Mouse (Mus musculus) heart, embryonic 10.5 days (tissue): ENCODE data around the gene Antxr2. TPM values are rescaled to one million over a fixed set of nuclear protein-coding genes. Genes with fewer than 3 reads are reported as not detected.

Experiments
- DNase-seq: peaks from one replicate; pipeline ENCODE4 v3.0.0-alpha.2; 2017; ENCODE audit warnings: low spot score
- H3K27ac ChIP-seq: fragments of 300-500 bp; sonication (generic); 2 replicates; pipeline ENCODE4 v1.5.1; 2016; ENCODE audit warnings: mild to moderate bottlenecking
- H3K27me3 ChIP-seq: fragments of 300-500 bp; sonication (generic); 2 replicates; pipeline ENCODE4 v1.6.1; 2016; ENCODE audit warnings: mild to moderate bottlenecking; ENCODE audit not compliant: poor library complexity, insufficient read depth, severe bottlenecking
- H3K36me3 ChIP-seq: fragments of 300-500 bp; sonication (generic); 2 replicates; pipeline ENCODE4 v1.6.1; 2016; ENCODE audit warnings: mild to moderate bottlenecking, moderate library complexity
- H3K4me1 ChIP-seq: fragments of 300-500 bp; sonication (generic); 2 replicates; pipeline ENCODE4 v1.6.1; 2016; ENCODE audit warnings: mild to moderate bottlenecking
- H3K4me3 ChIP-seq: fragments of 300-500 bp; sonication (generic); 2 replicates; pipeline ENCODE4 v1.5.1; 2016; ENCODE audit warnings: mild to moderate bottlenecking, moderate library complexity
- H3K9me3 ChIP-seq: fragments of 300-500 bp; sonication (generic); 2 replicates; pipeline ENCODE4 v1.6.1; 2016; ENCODE audit warnings: mild to moderate bottlenecking, moderate library complexity
- WGBS: fragments of 180-500 bp; shearing (Covaris S2); methylation state at CpG from one replicate; pipeline ENCODE4 v1.1.7; 2016; 5-methylcytosine and 5-hydroxymethylcytosine counted together
- polyA plus RNA-seq: library from polyadenylated mRNA; unstranded; fragments of >200 nt; fragmentation: Nextera tagmentation; extraction: Ambion mirVana; gene quantifications from 2 replicates; pipeline ENCODE4 v1.2.1, GENCODE M21; 2016

The Antxr2 gene
- polyA plus RNA-seq, 1 experiment from 2014 or later, result 27.4 TPM

- no peak overlapping the region for H3K27ac ChIP-seq
- H3K4me3 ChIP-seq, result no peak overlapping the region
- no peaks in the 10 kb centered on the region for H3K4me1 ChIP-seq
- no peak for DNase-seq
- no peaks in the 10 kb centered on the region for H3K27me3 ChIP-seq
- H3K36me3 ChIP-seq, result peaks cover 18% of the 10 kb centered on the region
- 81% methylated on average over 1 of the region's 1 CpGs for WGBS
- H3K9me3 ChIP-seq, result no peaks in the 10 kb centered on the region
Measured at GRCm38 (mm10) chr5:97973293-97973692, 57.5 kb downstream of the Antxr2 start.

- Histone ChIP-seq H3K36me3 (peaks cover 14% of the 10 kb centered on the region), H3K9me3 (no peaks in the 10 kb centered on the region), H3K4me3 (no peak overlapping the region), H3K4me1 (no peaks in the 10 kb centered on the region), H3K27ac (no peak overlapping the region), H3K27me3 (no peaks in the 10 kb centered on the region)
- DNase-seq, result no peak
- WGBS, result 94% methylated on average over 4 of the region's 4 CpGs
Measured at GRCm38 (mm10) chr5:97972029-97972428, 58.8 kb downstream of the Antxr2 start.

GRCm38 (mm10) chr5:97971236-97971635 lies 59.6 kb downstream of the Antxr2 start:
- H3K27me3 ChIP-seq, result no peaks in the 10 kb centered on the region
- H3K4me1 ChIP-seq, result no peaks in the 10 kb centered on the region
- no peaks in the 10 kb centered on the region for H3K9me3 ChIP-seq
- peaks cover 14% of the 10 kb centered on the region for H3K36me3 ChIP-seq
- no peak overlapping the region for H3K4me3 ChIP-seq
- WGBS, result 46% methylated on average over 3 of the region's 3 CpGs
- no peak overlapping the region for H3K27ac ChIP-seq
- DNase-seq, result no peak

- peaks cover 21% of the 10 kb centered on the region; the same call in 1 of the 2 replicates for H3K36me3 ChIP-seq
- DNase-seq, result no peak
- no peak overlapping the region for H3K4me3 ChIP-seq
- no peaks in the 10 kb centered on the region for H3K9me3 ChIP-seq
- no peak overlapping the region for H3K27ac ChIP-seq
- no peaks in the 10 kb centered on the region for H3K4me1 ChIP-seq
- 80% methylated on average over 5 of the region's 5 CpGs for WGBS
- no peaks in the 10 kb centered on the region for H3K27me3 ChIP-seq
Measured at GRCm38 (mm10) chr5:97967044-97967443, 63.8 kb downstream of the Antxr2 start.

- H3K9me3 ChIP-seq, result no peaks in the 10 kb centered on the region
- H3K36me3 ChIP-seq, result peaks cover 29% of the 10 kb centered on the region; the same call in 1 of the 2 replicates
- H3K4me3 ChIP-seq, result no peak overlapping the region
- H3K27ac ChIP-seq, result no peak overlapping the region
- no peak for DNase-seq
- no peaks in the 10 kb centered on the region for H3K27me3 ChIP-seq
- no peaks in the 10 kb centered on the region for H3K4me1 ChIP-seq
Measured at GRCm38 (mm10) chr5:97966101-97966500, 64.7 kb downstream of the Antxr2 start.

- WGBS, result 78% methylated on average over 2 of the region's 2 CpGs
- no peak for DNase-seq
- Histone ChIP-seq H3K4me3 (no peak overlapping the region), H3K27me3 (no peaks in the 10 kb centered on the region), H3K27ac (no peak overlapping the region), H3K9me3 (no peaks in the 10 kb centered on the region), H3K4me1 (no peaks in the 10 kb centered on the region), H3K36me3 (peaks cover 43% of the 10 kb centered on the region)
Measured at GRCm38 (mm10) chr5:97964444-97964843, 66.4 kb downstream of the Antxr2 start.

GRCm38 (mm10) chr5:97962512-97962911 lies 68.3 kb downstream of the Antxr2 start:
- no peak for DNase-seq
- WGBS, result 85% methylated on average over 3 of the region's 3 CpGs
- Histone ChIP-seq H3K36me3 (peaks cover 60% of the 10 kb centered on the region), H3K4me1 (no peaks in the 10 kb centered on the region), H3K9me3 (no peaks in the 10 kb centered on the region), H3K27ac (no peak overlapping the region), H3K4me3 (no peak overlapping the region), H3K27me3 (no peaks in the 10 kb centered on the region)

GRCm38 (mm10) chr5:97961786-97962185 lies 69.1 kb downstream of the Antxr2 start:
- H3K27me3 ChIP-seq, result no peaks in the 10 kb centered on the region
- peaks cover 64% of the 10 kb centered on the region for H3K36me3 ChIP-seq
- DNase-seq, result no peak
- WGBS, result 56% methylated on average over 7 of the region's 7 CpGs
- no peaks in the 10 kb centered on the region for H3K4me1 ChIP-seq
- no peak overlapping the region for H3K4me3 ChIP-seq
- H3K27ac ChIP-seq, result no peak overlapping the region
- no peaks in the 10 kb centered on the region for H3K9me3 ChIP-seq

GRCm38 (mm10) chr5:97959651-97960050 lies 71.2 kb downstream of the Antxr2 start:
- DNase-seq, result no peak
- H3K4me3 ChIP-seq, result no peak overlapping the region
- 27% methylated on average over 2 of the region's 2 CpGs for WGBS
- no peaks in the 10 kb centered on the region for H3K27me3 ChIP-seq
- peaks cover 68% of the 10 kb centered on the region for H3K36me3 ChIP-seq
- H3K4me1 ChIP-seq, result no peaks in the 10 kb centered on the region
- no peaks in the 10 kb centered on the region for H3K9me3 ChIP-seq
- no peak overlapping the region for H3K27ac ChIP-seq

GRCm38 (mm10) chr5:97959010-97959409 lies 71.8 kb downstream of the Antxr2 start:
- Histone ChIP-seq H3K4me1 (no peaks in the 10 kb centered on the region), H3K27ac (no peak overlapping the region), H3K9me3 (no peaks in the 10 kb centered on the region), H3K4me3 (no peak overlapping the region), H3K36me3 (peaks cover 63% of the 10 kb centered on the region), H3K27me3 (no peaks in the 10 kb centered on the region)
- no peak for DNase-seq
- 57% methylated on average over 3 of the region's 3 CpGs for WGBS

- H3K27ac ChIP-seq, result no peak overlapping the region
- no peak overlapping the region for H3K4me3 ChIP-seq
- H3K9me3 ChIP-seq, result no peaks in the 10 kb centered on the region
- H3K36me3 ChIP-seq, result peaks cover 49% of the 10 kb centered on the region
- no peak for DNase-seq
- H3K4me1 ChIP-seq, result no peaks in the 10 kb centered on the region
- no peaks in the 10 kb centered on the region for H3K27me3 ChIP-seq
- 83% methylated on average over 5 of the region's 5 CpGs for WGBS
Measured at GRCm38 (mm10) chr5:97957501-97957900, 73.3 kb downstream of the Antxr2 start.

GRCm38 (mm10) chr5:97954193-97954772 lies 76.6 kb downstream of the Antxr2 start:
- H3K4me3 ChIP-seq, result no peak overlapping the region
- peaks cover 24% of the 10 kb centered on the region for H3K36me3 ChIP-seq
- H3K4me1 ChIP-seq, result no peaks in the 10 kb centered on the region
- DNase-seq, result no peak
- H3K9me3 ChIP-seq, result no peaks in the 10 kb centered on the region
- H3K27me3 ChIP-seq, result no peaks in the 10 kb centered on the region
- WGBS, result 87% methylated on average over 5 of the region's 5 CpGs
- H3K27ac ChIP-seq, result no peak overlapping the region

GRCm38 (mm10) chr5:97953241-97953920 lies 77.5 kb downstream of the Antxr2 start:
- peaks cover 16% of the 10 kb centered on the region for H3K36me3 ChIP-seq
- H3K27ac ChIP-seq, result no peak overlapping the region
- no peaks in the 10 kb centered on the region for H3K27me3 ChIP-seq
- no peak overlapping the region for H3K4me3 ChIP-seq
- WGBS, result 89% methylated on average over 11 of the region's 11 CpGs
- no peaks in the 10 kb centered on the region for H3K4me1 ChIP-seq
- no peak for DNase-seq
- no peaks in the 10 kb centered on the region for H3K9me3 ChIP-seq

- Histone ChIP-seq H3K27me3 (no peaks in the 10 kb centered on the region), H3K36me3 (peaks cover 12% of the 10 kb centered on the region; the same call in 1 of the 2 replicates), H3K9me3 (no peaks in the 10 kb centered on the region), H3K4me3 (no peak overlapping the region), H3K4me1 (no peaks in the 10 kb centered on the region), H3K27ac (no peak overlapping the region)
- no peak for DNase-seq
- 70% methylated on average over 3 of the region's 3 CpGs for WGBS
Measured at GRCm38 (mm10) chr5:97947261-97947660, 83.6 kb downstream of the Antxr2 start.
